Mouse (Mus musculus) neural tube, embryonic 14.5 days (tissue): ENCODE results near the gene Alg12. TPM values are rescaled to one million over a fixed set of nuclear protein-coding genes. Genes with fewer than 3 reads are reported as not detected.
A peak's percentile ranks its signal among the peaks of the same experiment; 100 is the strongest.

Experiments used
- ATAC-seq: fragments of 200-750 bp; cut with Nextera tagmentation; 2 replicates; pipeline ENCODE4 v1.8.0; 2017; ENCODE audit warnings: low read depth, mild to moderate bottlenecking, moderate TSS enrichment, moderate library complexity
- H3K27ac ChIP-seq: fragments of 300-500 bp; sonication (generic); 2 replicates; pipeline ENCODE4 v1.5.1; 2014; ENCODE audit warnings: low read depth, mild to moderate bottlenecking, control low read depth, low read length, moderate library complexity, mixed read lengths
- H3K27me3 ChIP-seq: fragments of 300-500 bp; sonication (generic); 2 replicates; pipeline ENCODE4 v1.6.1; 2014; ENCODE audit warnings: low read length; ENCODE audit not compliant: control insufficient read depth, insufficient read depth
- H3K36me3 ChIP-seq: fragments of 300-500 bp; sonication (generic); 2 replicates; pipeline ENCODE4 v1.6.1; 2014; ENCODE audit warnings: low read length, mixed read lengths; ENCODE audit not compliant: control insufficient read depth, insufficient read depth
- H3K4me1 ChIP-seq: fragments of 300-500 bp; sonication (generic); 2 replicates; pipeline ENCODE4 v1.6.1; 2014; ENCODE audit warnings: low read length; ENCODE audit not compliant: control insufficient read depth, insufficient read depth
- H3K4me2 ChIP-seq: fragments of 300-500 bp; sonication (generic); 2 replicates; pipeline ENCODE4 v1.6.1; 2014; ENCODE audit warnings: mild to moderate bottlenecking, low read depth, low read length, control low read depth
- H3K4me3 ChIP-seq: fragments of 300-500 bp; sonication (generic); 2 replicates; pipeline ENCODE4 v1.5.1; 2014; ENCODE audit warnings: low read depth, low read length, control low read depth, mixed read lengths
- H3K9ac ChIP-seq: fragments of 300-500 bp; sonication (generic); replicated peaks from 2 replicates; pipeline ENCODE4 v1.6.1; 2014; ENCODE audit warnings: low read depth, mild to moderate bottlenecking, control low read depth, low read length, mixed read lengths
- H3K9me3 ChIP-seq: fragments of 300-500 bp; sonication (generic); 2 replicates; pipeline ENCODE4 v1.6.1; 2016; ENCODE audit warnings: low read length; ENCODE audit not compliant: control insufficient read depth
- WGBS: fragments of 180-500 bp; shearing (Covaris S2); extraction: QIAGEN DNeasy Blood & Tissue Kit; methylation state at CpG from one replicate; pipeline ENCODE4 v1.1.7; 2014; 5-methylcytosine and 5-hydroxymethylcytosine counted together
- polyA plus RNA-seq: library from polyadenylated mRNA; unstranded; fragments of >200 nt; fragmentation: Nextera tagmentation; extraction: Ambion mirVana; gene quantifications from 2 replicates; pipeline ENCODE4 v1.2.1, GENCODE M21; 2014

Gene Alg12
- polyA plus RNA-seq, 1 experiment from 2014 or later = 8.1 TPM

DNA sequence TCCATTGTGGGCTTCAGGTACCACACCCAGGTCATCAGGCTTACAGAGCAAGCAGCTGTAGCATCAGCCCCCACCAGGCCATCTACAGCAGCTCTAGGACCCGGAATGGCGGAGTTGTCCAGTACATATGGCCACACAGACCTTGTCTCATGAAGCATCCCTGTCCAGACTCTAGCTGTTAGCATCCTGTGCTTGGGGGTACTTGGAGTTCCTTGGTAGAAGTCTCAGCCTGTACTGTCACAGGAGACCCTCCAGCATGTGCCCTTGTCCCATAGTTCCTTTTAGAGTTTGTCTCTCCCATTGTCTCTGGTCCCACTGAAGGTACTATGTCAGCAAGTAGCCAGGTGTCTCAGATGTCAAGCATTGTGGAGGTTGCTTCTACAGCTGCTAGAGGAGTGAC lies 30.5 kb upstream of the Alg12 start:
- no peak for ATAC-seq
- no peaks in the 10 kb centered on the region for H3K27me3 ChIP-seq
- H3K36me3 ChIP-seq = no peaks in the 10 kb centered on the region
- no peak overlapping the region for H3K9ac ChIP-seq
- H3K27ac ChIP-seq = no peak overlapping the region
- WGBS = 98% methylated on average over 2 of the region's 2 CpGs
- H3K4me2 ChIP-seq = no peak overlapping the region
- H3K9me3 ChIP-seq = no peaks in the 10 kb centered on the region
- no peak overlapping the region for H3K4me3 ChIP-seq
- no peaks in the 10 kb centered on the region for H3K4me1 ChIP-seq

DNA sequence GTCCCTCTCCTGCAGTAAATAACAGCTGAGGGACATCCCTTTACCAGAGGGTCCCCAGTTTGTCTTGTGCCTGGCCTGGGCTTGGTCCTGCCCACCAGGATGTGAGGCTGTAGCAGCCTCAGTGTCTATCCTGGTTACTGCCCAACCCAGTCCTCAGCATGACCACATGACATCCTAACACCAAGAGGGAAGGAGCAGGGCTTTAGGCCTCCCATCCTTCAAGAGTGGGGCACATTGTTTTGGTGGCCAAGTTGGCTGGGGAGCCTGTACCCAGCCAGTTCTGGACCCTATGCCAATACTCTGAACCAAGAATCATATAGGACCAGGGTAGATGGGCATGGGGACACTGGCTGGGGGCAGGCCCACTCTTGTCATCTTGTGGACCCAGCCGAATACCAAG lies 29.5 kb upstream of the Alg12 start:
- Histone ChIP-seq H3K4me3 (no peak overlapping the region), H3K4me2 (no peak overlapping the region), H3K9ac (no peak overlapping the region), H3K36me3 (no peaks in the 10 kb centered on the region), H3K9me3 (no peaks in the 10 kb centered on the region), H3K27me3 (no peaks in the 10 kb centered on the region), H3K27ac (no peak overlapping the region), H3K4me1 (no peaks in the 10 kb centered on the region)
- no peak for ATAC-seq
- WGBS = 100% methylated on average over 1 of the region's 1 CpGs

DNA sequence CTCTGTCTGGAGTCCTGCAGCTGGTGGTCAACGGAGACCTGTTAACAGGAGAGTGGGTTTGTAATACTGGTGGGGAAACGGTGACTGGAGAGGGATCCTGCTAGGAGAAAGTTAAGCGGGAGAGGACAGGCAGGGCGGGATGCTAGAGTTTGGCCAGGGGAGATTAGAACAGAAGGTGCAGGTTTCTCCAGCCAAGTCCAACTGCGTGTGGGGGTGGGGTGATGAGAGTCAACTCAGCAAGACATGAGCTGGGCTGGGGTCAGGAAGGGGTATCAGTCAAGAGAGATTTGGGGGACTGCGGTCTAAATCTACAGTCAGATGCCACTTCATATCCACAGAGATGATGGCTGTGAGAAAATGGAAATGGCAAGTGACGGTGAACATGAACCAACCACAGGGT lies 25.8 kb upstream of the Alg12 start:
- 95% methylated on average over 7 of the region's 7 CpGs for WGBS
- Histone ChIP-seq H3K27ac (no peak overlapping the region), H3K4me3 (no peak overlapping the region), H3K4me1 (no peaks in the 10 kb centered on the region), H3K9me3 (no peaks in the 10 kb centered on the region), H3K36me3 (no peaks in the 10 kb centered on the region), H3K9ac (no peak overlapping the region), H3K27me3 (no peaks in the 10 kb centered on the region), H3K4me2 (no peak overlapping the region)
- ATAC-seq = no peak

DNA sequence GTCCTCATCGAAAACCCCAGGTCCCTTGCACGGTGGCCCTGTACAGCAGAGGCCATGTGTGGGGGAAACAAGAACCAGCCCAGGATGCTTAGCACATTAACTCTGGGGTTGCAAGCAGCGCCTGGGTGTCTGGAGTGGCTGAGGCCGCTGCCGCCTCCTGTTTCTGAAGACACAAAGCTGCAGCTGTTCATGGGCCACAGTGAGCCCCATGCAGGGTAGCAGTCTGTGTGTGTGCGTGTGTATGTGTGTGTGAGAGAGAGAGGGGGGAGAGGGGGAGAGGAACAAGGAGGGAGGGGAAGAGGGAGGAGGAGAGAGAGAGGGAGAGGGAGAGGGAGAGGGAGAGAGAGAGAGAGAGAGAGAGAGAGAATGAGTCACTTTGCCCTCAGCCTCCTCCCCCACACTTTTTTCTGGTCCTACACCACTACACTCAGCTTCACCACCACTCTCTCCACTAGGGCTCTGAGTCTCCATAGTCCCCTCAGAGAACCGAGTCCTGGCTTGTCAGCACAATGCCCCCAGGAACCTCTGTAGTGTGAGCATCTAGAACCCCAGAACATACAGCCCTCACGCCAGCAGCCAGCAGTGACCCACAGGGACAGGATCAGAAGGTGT lies 24.5 kb upstream of the Alg12 start:
- H3K9me3 ChIP-seq = no peaks in the 10 kb centered on the region
- no peak overlapping the region for H3K27ac ChIP-seq
- peaks cover 7% of the 10 kb centered on the region; the same call in 1 of the 2 replicates for H3K4me1 ChIP-seq
- no peaks in the 10 kb centered on the region for H3K27me3 ChIP-seq
- 41% methylated on average over 8 of the region's 8 CpGs for WGBS
- no peak overlapping the region for H3K9ac ChIP-seq
- no peak overlapping the region for H3K4me2 ChIP-seq
- no peaks in the 10 kb centered on the region for H3K36me3 ChIP-seq
- no peak for ATAC-seq
- no peak overlapping the region for H3K4me3 ChIP-seq

DNA sequence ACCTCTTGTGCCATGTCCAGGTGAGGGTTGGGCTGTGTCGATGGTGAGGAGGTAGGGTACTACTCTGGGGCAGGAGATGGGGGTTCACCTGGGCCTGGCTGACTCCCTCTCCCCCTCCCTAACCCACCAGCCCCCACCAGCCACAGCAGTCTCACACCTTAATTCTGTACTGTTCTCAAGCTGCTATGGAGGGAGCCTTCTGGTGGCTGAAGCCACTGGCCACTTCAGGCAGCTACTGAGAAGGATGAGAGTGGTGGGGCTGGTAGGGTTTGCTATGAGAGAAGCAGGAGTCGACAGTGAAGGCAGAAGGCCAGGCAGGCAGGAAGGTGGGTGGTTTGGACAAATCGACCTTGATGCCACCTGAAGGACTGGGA lies 23.2 kb upstream of the Alg12 start:
- Histone ChIP-seq H3K36me3 (no peaks in the 10 kb centered on the region), H3K27me3 (no peaks in the 10 kb centered on the region), H3K4me1 (peaks cover 13% of the 10 kb centered on the region; the same call in 1 of the 2 replicates), H3K9me3 (no peaks in the 10 kb centered on the region), H3K4me3 (no peak overlapping the region), H3K27ac (no peak overlapping the region), H3K4me2 (no peak overlapping the region), H3K9ac (no peak overlapping the region)
- no peak for ATAC-seq
- WGBS = 83% methylated on average over 3 of the region's 3 CpGs

DNA sequence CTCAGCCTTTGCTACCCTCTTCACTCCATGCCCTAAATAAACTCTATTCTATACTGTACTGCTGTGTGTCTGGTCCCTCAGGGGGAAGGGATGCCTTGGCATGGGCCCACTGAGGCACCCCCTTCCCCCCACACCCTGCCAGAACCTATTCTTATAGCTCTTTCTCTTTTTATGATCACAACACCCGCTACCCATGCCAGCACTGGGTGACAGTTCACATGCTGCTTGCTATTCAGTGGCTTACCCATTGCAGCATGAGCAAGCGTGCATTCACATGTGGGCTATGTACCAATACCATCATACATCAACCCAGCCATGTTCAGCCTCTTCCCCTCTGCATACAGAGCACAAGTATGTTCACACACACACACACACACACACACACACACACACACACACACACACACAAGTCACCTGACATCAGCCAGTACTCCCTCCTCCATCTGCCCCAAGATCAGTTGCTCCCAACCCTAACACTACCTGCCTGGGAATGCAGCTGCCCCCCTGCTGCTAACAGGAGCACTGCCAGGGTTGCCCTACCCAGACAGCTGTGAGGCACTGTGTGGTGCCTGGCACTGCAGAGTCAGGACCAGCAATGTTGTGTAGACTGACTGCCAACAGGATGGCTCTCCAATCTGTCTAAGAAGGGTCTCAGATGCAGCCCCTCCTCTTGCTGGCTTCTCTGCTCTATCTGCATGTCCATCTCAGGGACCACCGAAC lies 22.6 kb upstream of the Alg12 start:
- Histone ChIP-seq H3K4me3 (no peak overlapping the region), H3K4me1 (peaks cover 13% of the 10 kb centered on the region; the same call in 1 of the 2 replicates), H3K27ac (no peak overlapping the region), H3K9me3 (no peaks in the 10 kb centered on the region), H3K4me2 (no peak overlapping the region), H3K27me3 (no peaks in the 10 kb centered on the region), H3K9ac (no peak overlapping the region), H3K36me3 (no peaks in the 10 kb centered on the region)
- WGBS = 76% methylated on average over 3 of the region's 3 CpGs
- ATAC-seq = no peak

DNA sequence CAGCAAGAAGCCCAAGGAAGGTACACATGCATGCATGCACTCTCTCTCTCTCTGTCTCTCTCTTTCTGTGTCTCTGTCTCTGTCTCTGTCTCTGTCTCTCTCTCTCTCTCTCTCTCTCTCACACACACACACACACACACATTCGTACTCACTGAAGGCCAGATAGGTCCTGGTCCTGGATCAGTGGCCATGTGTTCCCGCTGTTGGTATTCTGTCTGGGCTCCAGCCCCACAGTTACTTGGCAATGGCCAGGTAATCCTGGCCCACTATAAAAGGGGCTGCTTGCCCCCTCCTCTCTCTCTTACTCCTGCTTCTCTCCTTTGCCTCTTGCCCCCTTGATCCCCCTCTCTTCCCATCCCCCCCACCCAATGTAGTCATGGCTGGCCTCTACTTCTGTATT lies 22.0 kb upstream of the Alg12 start:
- Histone ChIP-seq H3K9ac (no peak overlapping the region), H3K4me3 (no peak overlapping the region), H3K4me2 (no peak overlapping the region), H3K36me3 (no peaks in the 10 kb centered on the region), H3K27ac (no peak overlapping the region), H3K9me3 (no peaks in the 10 kb centered on the region), H3K27me3 (no peaks in the 10 kb centered on the region), H3K4me1 (peaks cover 13% of the 10 kb centered on the region; the same call in 1 of the 2 replicates)
- WGBS = 86% methylated on average over 2 of the region's 2 CpGs
- no peak for ATAC-seq

DNA sequence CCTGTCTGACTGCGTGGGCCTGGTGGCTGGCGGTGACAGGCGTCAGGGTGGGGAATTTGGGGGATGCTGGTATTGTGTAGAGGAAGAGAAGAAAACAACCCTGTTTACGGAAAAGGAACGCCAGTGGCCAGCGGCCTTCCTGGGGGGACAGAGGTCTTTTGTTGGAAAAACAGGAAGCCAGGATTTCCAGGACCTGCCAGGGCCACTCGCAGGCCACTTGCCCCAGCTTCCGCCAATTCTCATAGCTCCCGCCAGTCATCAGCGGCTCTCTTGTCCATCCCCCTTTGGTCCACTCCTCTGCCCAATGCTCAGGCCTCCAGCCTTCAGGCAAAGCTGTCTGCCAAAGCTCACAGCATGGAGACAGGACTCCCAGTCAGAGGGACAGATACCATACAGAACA lies 21.0 kb upstream of the Alg12 start:
- H3K4me1 ChIP-seq = peaks cover 13% of the 10 kb centered on the region; the same call in 1 of the 2 replicates
- no peaks in the 10 kb centered on the region for H3K9me3 ChIP-seq
- no peak overlapping the region for H3K4me3 ChIP-seq
- H3K9ac ChIP-seq = no peak overlapping the region
- no peaks in the 10 kb centered on the region for H3K36me3 ChIP-seq
- no peak overlapping the region for H3K27ac ChIP-seq
- ATAC-seq = no peak
- WGBS = 63% methylated on average over 10 of the region's 10 CpGs
- no peak overlapping the region for H3K4me2 ChIP-seq
- H3K27me3 ChIP-seq = no peaks in the 10 kb centered on the region

DNA sequence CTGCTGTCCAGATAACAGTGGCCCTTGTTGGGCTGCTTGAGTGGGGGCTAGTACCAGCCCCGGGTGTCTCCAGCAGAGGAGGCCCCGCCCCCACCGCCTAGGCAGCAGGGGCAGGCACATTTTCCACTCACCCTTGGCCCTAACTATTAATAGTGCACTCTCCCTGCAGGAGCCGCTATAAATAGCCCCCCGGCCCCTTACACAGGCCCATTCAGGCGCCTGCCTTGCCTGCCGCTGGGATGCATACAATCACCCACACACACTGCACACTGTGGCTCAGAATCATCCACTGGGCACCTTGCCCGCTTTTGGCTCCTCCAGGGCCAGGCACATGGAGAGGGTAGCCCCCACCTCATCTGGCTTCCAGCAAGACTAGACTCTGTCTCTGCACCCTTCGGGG lies 20.2 kb upstream of the Alg12 start:
- Histone ChIP-seq H3K4me3 (no peak overlapping the region), H3K4me1 (peaks cover 13% of the 10 kb centered on the region; the same call in 1 of the 2 replicates), H3K36me3 (no peaks in the 10 kb centered on the region), H3K4me2 (0 out of 2 replicates have a peak overlapping the region, but pooled peaks have one; percentile 4), H3K27me3 (no peaks in the 10 kb centered on the region), H3K9ac (0 out of 2 replicates have a peak overlapping the region, but pooled peaks have one; percentile 25), H3K27ac (no peak overlapping the region), H3K9me3 (no peaks in the 10 kb centered on the region)
- WGBS = 14% methylated on average over 9 of the region's 9 CpGs
- peak; percentile 84 for ATAC-seq
